Mouse (Mus musculus) G1E (cell line): Measurements from ENCODE around the gene Irf3.

Source experiments
- CTCF ChIP-seq: IDR thresholded peaks from 2 replicates; pipeline ENCODE4 v1.5.1; 2012; ENCODE audit warnings: low read depth, low read length, inconsistent platforms, mixed read lengths
- GATA1 ChIP-seq: IDR thresholded peaks from 2 replicates; pipeline ENCODE4 v1.6.1; 2012; ENCODE audit warnings: borderline replicate concordance, low read length, inconsistent platforms, mixed read lengths

DNA sequence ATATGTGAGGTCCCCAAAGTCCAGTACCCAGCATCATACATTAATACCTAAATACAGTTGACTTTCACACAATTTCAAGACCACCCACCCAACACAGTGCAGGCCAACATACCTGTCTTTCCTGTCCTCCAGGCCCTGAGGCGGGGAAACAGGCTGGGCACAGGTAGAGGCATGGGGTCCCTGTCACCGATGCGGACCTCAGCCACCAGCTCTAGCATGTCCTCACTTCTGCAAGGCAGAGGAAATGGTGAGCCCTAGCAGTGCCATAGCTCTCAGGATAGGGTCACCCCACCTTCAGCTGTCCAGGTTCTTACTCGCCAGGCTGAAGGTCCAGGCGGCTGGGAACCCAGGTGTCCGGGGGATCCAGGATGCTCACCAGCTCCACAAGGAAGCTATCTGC, 14.6 kb downstream of the Irf3 start:
- TF ChIP-seq CTCF (no peak), GATA1 (no peak)
